Mouse (Mus musculus): ENCODE measurements at regions not wholly inside any gene's neighbourhood (a gene's known extent, or its start where the extent isn't known, plus 50 kb on each side); places are given as distances from the start of the nearest gene placed in this dataset.

- 56% methylated on average over 13 of the region's 13 CpGs for WGBS
- Histone ChIP-seq H3K4me2 (replicated peaks; ENCODE audit: low read depth) (no peak overlapping the region), H3K9ac (ENCODE audit: low read depth, low read length) (no peak overlapping the region), H3K4me3 (ENCODE audit: low read depth, low read length) (no peak overlapping the region), H3K4me1 (replicated peaks; ENCODE audit: control insufficient read depth, insufficient read depth, low read length) (no peaks in the 10 kb centered on the region), H3K36me3 (ENCODE audit: control insufficient read depth, insufficient read depth) (no peaks in the 10 kb centered on the region), H3K27me3 (replicated peaks; ENCODE audit: control insufficient read depth, insufficient read depth, low read length) (no peaks in the 10 kb centered on the region), H3K27ac (ENCODE audit: low read depth, low read length) (no peak overlapping the region), H3K9me3 (ENCODE audit: control insufficient read depth) (no peaks in the 10 kb centered on the region)
- no peak for ATAC-seq
- TF ChIP-seq CTCF (IDR thresholded peaks at IDR 0.05; ENCODE audit: low read depth): no peak
Observed at GRCm38 (mm10) chr11:79802566-79802965, 159.6 kb downstream of the Utp6 start.

GRCm38 (mm10) chr11:79800256-79800655 lies 161.9 kb downstream of the Utp6 start:
- Histone ChIP-seq H3K4me1 (replicated peaks; ENCODE audit: control insufficient read depth, insufficient read depth, low read length) (no peaks in the 10 kb centered on the region), H3K27ac (ENCODE audit: low read depth, low read length) (no peak overlapping the region), H3K4me2 (replicated peaks; ENCODE audit: low read depth) (no peak overlapping the region), H3K9me3 (ENCODE audit: control insufficient read depth) (no peaks in the 10 kb centered on the region), H3K27me3 (replicated peaks; ENCODE audit: control insufficient read depth, insufficient read depth, low read length) (no peaks in the 10 kb centered on the region), H3K36me3 (ENCODE audit: control insufficient read depth, insufficient read depth) (no peaks in the 10 kb centered on the region), H3K4me3 (ENCODE audit: low read depth, low read length) (no peak overlapping the region), H3K9ac (ENCODE audit: low read depth, low read length) (no peak overlapping the region)
- 64% methylated on average over 8 of the region's 8 CpGs for WGBS
- ATAC-seq: no peak
- TF ChIP-seq CTCF (IDR thresholded peaks at IDR 0.05; ENCODE audit: low read depth): no peak

GRCm38 (mm10) chr11:79788251-79788741 lies 173.9 kb downstream of the Utp6 start:
- Histone ChIP-seq H3K9me3 (ENCODE audit: control insufficient read depth) (no peaks in the 10 kb centered on the region), H3K27me3 (replicated peaks; ENCODE audit: control insufficient read depth, insufficient read depth, low read length) (no peaks in the 10 kb centered on the region), H3K4me3 (ENCODE audit: low read depth, low read length) (no peak overlapping the region), H3K9ac (ENCODE audit: low read depth, low read length) (no peak overlapping the region), H3K4me1 (replicated peaks; ENCODE audit: control insufficient read depth, insufficient read depth, low read length) (peaks cover 19% of the 10 kb centered on the region; the same call in 1 of the 2 replicates), H3K36me3 (ENCODE audit: control insufficient read depth, insufficient read depth) (no peaks in the 10 kb centered on the region), H3K4me2 (replicated peaks; ENCODE audit: low read depth) (no peak overlapping the region), H3K27ac (ENCODE audit: low read depth, low read length) (no peak overlapping the region)
- TF ChIP-seq CTCF (IDR thresholded peaks at IDR 0.05; ENCODE audit: low read depth): no peak
- no peak for ATAC-seq
- 67% methylated on average over 3 of the region's 3 CpGs for WGBS

- TF ChIP-seq CTCF (IDR thresholded peaks at IDR 0.05; ENCODE audit: low read depth): no peak
- 79% methylated on average over 1 of the region's 1 CpGs for WGBS
- ATAC-seq: no peak
- no peaks in the 10 kb centered on the region for H3K27me3 ChIP-seq (replicated peaks; ENCODE audit: control insufficient read depth, insufficient read depth, low read length)
- no peak overlapping the region for H3K4me2 ChIP-seq (replicated peaks; ENCODE audit: low read depth)
- H3K4me3 ChIP-seq (ENCODE audit: low read depth, low read length): no peak overlapping the region
- H3K9ac ChIP-seq (ENCODE audit: low read depth, low read length): no peak overlapping the region
- no peaks in the 10 kb centered on the region for H3K36me3 ChIP-seq (ENCODE audit: control insufficient read depth, insufficient read depth)
- H3K9me3 ChIP-seq (ENCODE audit: control insufficient read depth): no peaks in the 10 kb centered on the region
- H3K4me1 ChIP-seq (replicated peaks; ENCODE audit: control insufficient read depth, insufficient read depth, low read length): peaks cover 19% of the 10 kb centered on the region; the same call in 1 of the 2 replicates
- H3K27ac ChIP-seq (ENCODE audit: low read depth, low read length): no peak overlapping the region
Observed at GRCm38 (mm10) chr11:79787766-79788165, 174.4 kb downstream of the Utp6 start.

- peaks cover 5% of the 10 kb centered on the region for H3K4me1 ChIP-seq (replicated peaks; ENCODE audit: control insufficient read depth, insufficient read depth, low read length)
- TF ChIP-seq CTCF (IDR thresholded peaks at IDR 0.05; ENCODE audit: low read depth): no peak
- WGBS: 87% methylated on average over 3 of the region's 3 CpGs
- no peak overlapping the region for H3K9ac ChIP-seq (ENCODE audit: low read depth, low read length)
- no peak overlapping the region for H3K27ac ChIP-seq (ENCODE audit: low read depth, low read length)
- H3K4me3 ChIP-seq (ENCODE audit: low read depth, low read length): no peak overlapping the region
- no peak for ATAC-seq
- no peak overlapping the region for H3K4me2 ChIP-seq (replicated peaks; ENCODE audit: low read depth)
- H3K27me3 ChIP-seq (replicated peaks; ENCODE audit: control insufficient read depth, insufficient read depth, low read length): no peaks in the 10 kb centered on the region
- H3K36me3 ChIP-seq (ENCODE audit: control insufficient read depth, insufficient read depth): no peaks in the 10 kb centered on the region
- no peaks in the 10 kb centered on the region for H3K9me3 ChIP-seq (ENCODE audit: control insufficient read depth)
Observed at GRCm38 (mm10) chr11:79784071-79784470, 178.1 kb downstream of the Utp6 start.

GRCm38 (mm10) chr11:79781966-79782365 lies 180.2 kb downstream of the Utp6 start:
- 57% methylated on average over 5 of the region's 5 CpGs for WGBS
- H3K9me3 ChIP-seq (ENCODE audit: control insufficient read depth): no peaks in the 10 kb centered on the region
- ATAC-seq: peak; percentile 50; the same call in 1 of the 2 replicates

GRCm38 (mm10) chr11:79779756-79780155 lies 182.4 kb downstream of the Utp6 start:
- Histone ChIP-seq H3K4me2 (replicated peaks; ENCODE audit: low read depth) (no peak overlapping the region), H3K4me1 (replicated peaks; ENCODE audit: control insufficient read depth, insufficient read depth, low read length) (peaks cover 6% of the 10 kb centered on the region; the same call in 1 of the 2 replicates), H3K9ac (ENCODE audit: low read depth, low read length) (no peak overlapping the region), H3K36me3 (ENCODE audit: control insufficient read depth, insufficient read depth) (no peaks in the 10 kb centered on the region), H3K4me3 (ENCODE audit: low read depth, low read length) (no peak overlapping the region), H3K27me3 (replicated peaks; ENCODE audit: control insufficient read depth, insufficient read depth, low read length) (no peaks in the 10 kb centered on the region), H3K27ac (ENCODE audit: low read depth, low read length) (no peak overlapping the region), H3K9me3 (ENCODE audit: control insufficient read depth) (no peaks in the 10 kb centered on the region)
- no peak; the same call in 1 of the 2 replicates for ATAC-seq
- TF ChIP-seq CTCF (IDR thresholded peaks at IDR 0.05; ENCODE audit: low read depth): no peak
- 56% methylated on average over 5 of the region's 5 CpGs for WGBS

More at GRCm38 (mm10) chr11:79781966-79782365, 180.2 kb downstream of the Utp6 start:
- Histone ChIP-seq H3K4me3 (ENCODE audit: low read depth, low read length) (no peak overlapping the region), H3K4me2 (replicated peaks; ENCODE audit: low read depth) (no peak overlapping the region), H3K9ac (ENCODE audit: low read depth, low read length) (no peak overlapping the region), H3K36me3 (ENCODE audit: control insufficient read depth, insufficient read depth) (no peaks in the 10 kb centered on the region), H3K4me1 (replicated peaks; ENCODE audit: control insufficient read depth, insufficient read depth, low read length) (peaks cover 6% of the 10 kb centered on the region; the same call in 1 of the 2 replicates), H3K27ac (ENCODE audit: low read depth, low read length) (no peak overlapping the region), H3K27me3 (replicated peaks; ENCODE audit: control insufficient read depth, insufficient read depth, low read length) (no peaks in the 10 kb centered on the region)
- TF ChIP-seq CTCF (IDR thresholded peaks at IDR 0.05; ENCODE audit: low read depth): no peak
